Comparison of ENCODE assay signal across 9 mouse cellular contexts in genomic region chr9:14001517-14001916, GRCm38 (mm10).
DNase-seq lines count a peak whose midpoint lies in the region; ATAC-seq and TF ChIP-seq lines count a peak whose summit lies in the region.
"Had no signal": no experiment of that assay in that cellular context is flagged by ENCODE, and none has a peak within 500 bp of the region (broad histone marks: within the 10 kb centered on the region; RNA-seq: fewer than 3 reads in every experiment).

No protein-coding gene starts in this region.

- H3K4me2 ChIP-seq in midbrain, embryonic 13.5 days (replicated peaks): no peak overlapping the region

- no peak overlapping the region for H3K9ac ChIP-seq in midbrain, embryonic 13.5 days (replicated peaks)

- 68% methylated on average over 7 of the region's 7 CpGs for WGBS in midbrain, embryonic 10.5 days
- 85% methylated on average over 7 of the region's 7 CpGs for WGBS in midbrain, embryonic 13.5 days

- no peak for DNase-seq in gastrocnemius, adult 2 months
- no peak for DNase-seq in gastrocnemius, postnatal 36 days
- DNase-seq in midbrain, embryonic 10.5 days (ENCODE audit: low spot score): peak; percentile 17
- no peak for DNase-seq in brain, embryonic 14.5 days (ENCODE audit: low read depth)
- peak; percentile 37 for DNase-seq in lung, postnatal 36 days
- DNase-seq in ovary, postnatal 10 days (ENCODE audit: low spot score): no peak
- DNase-seq in urinary bladder, postnatal 4 days (ENCODE audit: low spot score in 2 of 2): no peak

- TF ChIP-seq CTCF in gastrocnemius, adult 2 months (IDR thresholded peaks at IDR 0.05): peak; percentile 38
- TF ChIP-seq CTCF in brain, embryonic 14.5 days (IDR thresholded peaks at IDR 0.05; ENCODE audit: borderline replicate concordance, extremely low read depth, insufficient read depth, insufficient read length): peak; percentile 35; the same call in 1 of the 2 replicates

- H3K4me3 ChIP-seq in gastrocnemius, adult 2 months: no peak overlapping the region
- H3K4me3 ChIP-seq in midbrain, embryonic 10.5 days: no peak overlapping the region
- no peak overlapping the region for H3K4me3 ChIP-seq in midbrain, embryonic 13.5 days (replicated peaks)

- H3K9me3 ChIP-seq in midbrain, embryonic 10.5 days (replicated peaks): no peaks in the 10 kb centered on the region
- H3K9me3 ChIP-seq in midbrain, embryonic 13.5 days: no peaks in the 10 kb centered on the region

- H3K27ac ChIP-seq in gastrocnemius, adult 2 months: no peak overlapping the region
- H3K27ac ChIP-seq in midbrain, embryonic 10.5 days (replicated peaks): no peak overlapping the region
- H3K27ac ChIP-seq in midbrain, embryonic 13.5 days: no peak overlapping the region
- H3K27ac ChIP-seq: macrophage had no signal

- intact Hi-C loops in gastrocnemius, adult 2 months (cut with DNase I): no loop called here
- intact Hi-C loops in gastrocnemius, postnatal 36 days (cut with DNase I): no loop called here

- ATAC-seq in midbrain, embryonic 13.5 days: no peak

- no peaks in the 10 kb centered on the region for H3K27me3 ChIP-seq in midbrain, embryonic 10.5 days (ENCODE audit: low read depth, poor library complexity, severe bottlenecking)
- H3K27me3 ChIP-seq in midbrain, embryonic 13.5 days: no peaks in the 10 kb centered on the region

- TF ChIP-seq POLR2A in brain, embryonic 14.5 days (IDR thresholded peaks at IDR 0.05; ENCODE audit: borderline replicate concordance, extremely low read depth, insufficient read depth, insufficient read length, poor library complexity, severe bottlenecking): no peak

- no peaks in the 10 kb centered on the region for H3K36me3 ChIP-seq in midbrain, embryonic 10.5 days
- no peaks in the 10 kb centered on the region for H3K36me3 ChIP-seq in midbrain, embryonic 13.5 days

- peaks cover 7% of the 10 kb centered on the region; the same call in 1 of the 2 replicates for H3K4me1 ChIP-seq in midbrain, embryonic 10.5 days
- H3K4me1 ChIP-seq in midbrain, embryonic 13.5 days (replicated peaks): 0 out of 2 replicates have a peak, but pooled peaks cover 3% of the 10 kb centered on the region

Comparison
In these comparisons a context has a peak if more than half of its experiments do, and no peak if none do; other contexts are left out.
1. DNase-seq: peak in midbrain, embryonic 10.5 days (single experiment) and lung, postnatal 36 days (single experiment); none in gastrocnemius, adult 2 months (single experiment), gastrocnemius, postnatal 36 days (0 of 2), brain, embryonic 14.5 days (single experiment), ovary, postnatal 10 days (single experiment) and urinary bladder, postnatal 4 days (0 of 2).